Mouse (Mus musculus) left cerebral cortex, postnatal 4 days (tissue): ENCODE data around the gene Pla2g1b. TPM values are rescaled to one million over a fixed set of nuclear protein-coding genes. Genes with fewer than 3 reads are reported as not detected.

ENCODE experiments used
- DNase-seq: peaks from one replicate; pipeline ENCODE4 v3.0.0-alpha.2; 2022
- intact Hi-C: fragments of 180-260 bp; cut with DNase I; formaldehyde crosslinking; loops from one replicate; pipeline ENCODE4 v1.15.1; 2025
- total RNA-seq, 2 experiments: library from RNA; stranded (reverse); gene quantifications; 2 replicates each; pipeline ENCODE4 v1.2.3; 2021

The Pla2g1b gene
- total RNA-seq: not detected

GRCm38 (mm10) chr5:115465642-115466420, at the start of gene Pla2g1b:
Gene Pla2g1b (plus strand): TSS chr5:115466262.
- DNase-seq: no peak
- intact Hi-C loops: no loop called here

DNA sequence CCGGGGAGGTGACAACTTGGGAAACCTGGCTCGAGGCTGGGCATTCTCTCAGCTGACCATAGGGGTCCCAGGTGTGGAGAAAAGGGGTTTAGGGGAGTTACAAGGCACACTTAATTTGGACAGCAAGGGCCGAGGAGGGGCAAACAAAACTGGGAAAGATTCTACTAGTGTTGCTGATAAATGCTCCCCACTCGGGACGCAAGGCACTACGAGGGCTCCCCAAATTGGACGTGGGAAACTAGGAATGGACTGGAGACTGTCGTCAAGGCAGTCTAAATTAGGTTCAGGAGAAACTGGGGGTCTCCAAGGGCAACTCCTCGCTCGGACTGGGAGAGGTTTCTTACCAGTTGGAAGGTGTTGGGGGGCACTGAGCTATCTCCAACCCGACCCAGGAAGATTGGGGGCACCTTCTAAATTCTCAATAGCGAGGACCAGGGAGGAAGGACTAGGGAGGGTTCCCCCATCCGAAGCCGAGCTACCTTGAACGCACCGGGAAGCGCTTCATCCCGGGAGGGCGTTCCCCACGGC, 37.2 kb upstream of the Pla2g1b start:
- intact Hi-C loops: no loop called here
- DNase-seq: no peak

- DNase-seq: peak; percentile 69
- intact Hi-C loops: loop anchor here (5.0 kb wide), 1 partner anchor 72 kb away; no protein-coding TSS in a partner anchor
Observed at GRCm38 (mm10) chr5:115429359-115430186, 36.5 kb upstream of the Pla2g1b start, which contains the start of gene Msi1. Gene Msi1 (plus strand): TSS chr5:115429599.

- intact Hi-C loops: loop anchor here (5.0 kb wide), 1 partner anchor 73 kb away; no protein-coding TSS in a partner anchor
- no peak for DNase-seq
Observed at GRCm38 (mm10) chr5:115430187-115430960, 35.7 kb upstream of the Pla2g1b start.

DNA sequence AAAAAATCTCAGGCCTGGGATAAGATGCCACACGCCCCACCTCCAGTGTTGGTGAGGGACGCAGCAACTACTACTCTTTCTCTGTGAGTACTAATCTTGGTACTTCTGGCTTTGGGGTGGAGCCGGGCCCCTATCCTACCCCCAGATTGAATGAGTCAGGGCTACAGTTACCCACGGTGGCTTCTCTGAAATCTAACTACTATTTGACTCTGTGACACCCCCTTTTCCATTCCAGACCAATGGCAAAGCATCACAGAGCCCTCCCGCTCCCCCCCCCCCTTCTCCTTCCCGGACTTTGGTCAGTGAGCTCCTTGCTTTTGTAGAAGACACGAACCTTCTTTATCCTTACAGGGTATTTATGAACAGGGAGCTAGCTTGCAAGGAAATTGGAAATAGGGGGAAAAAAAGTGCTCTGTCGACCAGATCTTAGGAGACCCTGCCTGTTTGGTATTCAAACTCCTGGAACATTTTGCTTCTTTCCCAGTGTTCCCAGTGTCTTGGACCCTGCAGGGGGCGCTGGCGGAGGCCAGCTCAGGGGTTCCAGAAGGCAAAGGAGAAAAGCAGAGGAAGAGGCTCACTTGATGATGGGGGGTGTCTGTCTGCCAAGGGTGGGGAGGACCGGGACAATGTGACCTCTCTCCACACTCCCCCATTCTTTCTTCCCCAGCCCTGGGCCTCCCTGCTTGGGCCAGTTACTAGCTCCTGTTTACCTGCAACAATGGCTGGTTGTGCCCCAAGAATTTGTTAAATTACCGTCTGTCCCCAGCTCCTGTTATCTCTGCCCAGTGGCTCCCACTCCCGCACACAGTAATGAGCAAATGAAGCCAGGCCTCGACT, 34.8 kb upstream of the Pla2g1b start:
- DNase-seq: peak; percentile 83
- intact Hi-C loops: loop anchor here (5.0 kb wide), 1 partner anchor 74 kb away; no protein-coding TSS in a partner anchor

GRCm38 (mm10) chr5:115431898-115432259, 34.2 kb upstream of the Pla2g1b start:
- intact Hi-C loops: loop anchor here (5.0 kb wide), 1 partner anchor 75 kb away; no protein-coding TSS in a partner anchor
- no peak for DNase-seq

GRCm38 (mm10) chr5:115432395-115432794, 33.7 kb upstream of the Pla2g1b start:
- intact Hi-C loops: loop anchor here (5.0 kb wide), 1 partner anchor 75 kb away; no protein-coding TSS in a partner anchor
- DNase-seq: no peak

- intact Hi-C loops: loop anchor here (5.0 kb wide), 1 partner anchor 76 kb away; no protein-coding TSS in a partner anchor
- DNase-seq: no peak
Observed at GRCm38 (mm10) chr5:115433191-115433590, 32.9 kb upstream of the Pla2g1b start.

GRCm38 (mm10) chr5:115434280-115434852, 31.7 kb upstream of the Pla2g1b start:
- no peak for DNase-seq
- intact Hi-C loops: loop anchor here (5.0 kb wide), 1 partner anchor 77 kb away; no protein-coding TSS in a partner anchor

- peak; percentile 76 for DNase-seq
- intact Hi-C loops: loop anchor here (5.0 kb wide), 1 partner anchor 78 kb away; no protein-coding TSS in a partner anchor
Observed at GRCm38 (mm10) chr5:115434853-115435754, 31.0 kb upstream of the Pla2g1b start.

GRCm38 (mm10) chr5:115435755-115436379, 30.2 kb upstream of the Pla2g1b start:
- intact Hi-C loops: no loop called here
- no peak for DNase-seq

- DNase-seq: peak; percentile 94
- intact Hi-C loops: no loop called here
Observed at GRCm38 (mm10) chr5:115436421-115437124, 29.5 kb upstream of the Pla2g1b start.

DNA sequence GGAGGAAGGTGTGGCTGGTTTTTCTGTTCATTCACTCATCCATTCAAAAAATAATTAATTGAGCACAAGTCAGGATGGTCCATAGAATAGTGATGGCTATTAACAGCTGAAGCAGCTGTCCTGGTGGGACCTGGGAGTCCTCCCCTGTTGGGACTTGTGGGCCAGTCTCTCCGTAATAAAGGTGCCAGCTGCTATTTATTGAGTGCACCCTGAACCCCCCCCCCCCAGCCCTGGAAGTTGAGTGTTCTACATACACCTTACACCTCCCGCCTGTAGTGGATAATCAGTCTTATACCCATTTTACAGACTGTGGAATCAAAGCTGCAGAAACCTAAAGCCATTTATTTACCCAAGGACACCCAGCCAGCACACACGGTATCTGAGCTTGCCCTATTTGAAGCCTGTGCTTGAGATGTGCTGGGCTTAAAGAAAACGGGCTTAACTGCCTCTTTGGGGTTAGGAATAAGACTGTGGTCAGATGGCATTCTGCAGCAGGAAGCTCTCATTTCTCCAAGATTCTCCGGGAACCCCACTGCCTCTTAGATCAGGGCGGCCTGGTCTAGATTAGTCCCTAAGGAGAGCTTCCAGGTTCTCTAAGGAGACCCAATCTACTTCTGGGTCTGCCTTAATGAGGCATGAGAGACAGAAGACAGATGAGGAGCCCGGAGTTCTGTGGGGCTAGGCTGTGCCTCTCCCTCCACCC, 28.7 kb upstream of the Pla2g1b start:
- no peak for DNase-seq
- intact Hi-C loops: no loop called here

GRCm38 (mm10) chr5:115437945-115438315, 28.1 kb upstream of the Pla2g1b start:
- intact Hi-C loops: no loop called here
- DNase-seq: no peak

- intact Hi-C loops: no loop called here
- DNase-seq: no peak
Observed at GRCm38 (mm10) chr5:115438667-115439066, 27.4 kb upstream of the Pla2g1b start.

- intact Hi-C loops: loop anchor here (5.0 to 10.0 kb wide), 2 partner anchors 79 to 147 kb away; no protein-coding TSS in a partner anchor
- DNase-seq: peak; percentile 83
Observed at GRCm38 (mm10) chr5:115441205-115441849, 24.7 kb upstream of the Pla2g1b start.
